Mouse (Mus musculus): Measurements from ENCODE around the gene Kctd12b. TPM values are rescaled to one million over a fixed set of nuclear protein-coding genes. Genes with fewer than 3 reads are reported as not detected.

Gene Kctd12b
- polyA plus RNA-seq, 1 experiment from 2014 or later: 10.2 TPM

DNA sequence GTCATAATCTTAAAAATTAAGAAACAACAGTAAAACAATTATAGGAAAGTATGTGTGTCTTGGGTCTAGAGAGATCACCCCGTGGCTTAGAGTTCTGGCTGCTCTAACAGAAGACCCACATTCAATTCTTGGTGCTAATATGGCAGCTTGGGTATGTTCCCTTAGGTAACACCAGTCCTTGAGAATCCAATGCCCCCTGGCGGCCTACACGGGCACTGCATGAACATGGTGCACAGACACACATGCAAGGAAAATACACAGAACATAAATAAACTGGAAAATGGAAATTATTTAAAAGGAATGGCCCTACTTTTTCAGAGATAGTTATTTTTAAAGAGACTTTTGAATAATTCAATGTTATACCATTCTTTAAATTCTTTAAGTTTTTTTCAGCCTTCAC, 55.6 kb downstream of the Kctd12b start:
- Histone ChIP-seq H3K27ac (no peak overlapping the region), H3K36me3 (no peaks in the 10 kb centered on the region), H3K9ac (no peak overlapping the region), H3K4me1 (no peaks in the 10 kb centered on the region), H3K4me2 (replicated peaks) (no peak overlapping the region), H3K9me3 (no peaks in the 10 kb centered on the region), H3K4me3 (no peak overlapping the region), H3K27me3 (no peaks in the 10 kb centered on the region)
- no peak for ATAC-seq (ENCODE audit: insufficient number of reproducible peaks, insufficient read depth, low FRiP score, low TSS enrichment)
- WGBS: 68% methylated on average over 3 of the region's 3 CpGs

GRCm38 (mm10) chrX:153636247-153636646, 59.9 kb downstream of the Kctd12b start:
- 3% methylated on average over 1 of the region's 1 CpGs for WGBS
- no peaks in the 10 kb centered on the region for H3K9me3 ChIP-seq
- no peaks in the 10 kb centered on the region for H3K27me3 ChIP-seq
- H3K4me2 ChIP-seq (replicated peaks): no peak overlapping the region
- H3K27ac ChIP-seq: no peak overlapping the region
- H3K9ac ChIP-seq: no peak overlapping the region
- no peaks in the 10 kb centered on the region for H3K36me3 ChIP-seq
- ATAC-seq (ENCODE audit: insufficient number of reproducible peaks, insufficient read depth, low FRiP score, low TSS enrichment): no peak
- H3K4me1 ChIP-seq: no peaks in the 10 kb centered on the region
- H3K4me3 ChIP-seq: no peak overlapping the region

Other genes starting within 250 kb of the Kctd12b start
- gene Ubqln2, start 198.2 kb downstream of the Kctd12b start, polyA plus RNA-seq (2016; fragmentation: Nextera tagmentation; extraction: Ambion mirVana): 29.3 and 31.0 TPM in 2 replicates
- gene Cypt3, start 137.8 kb downstream of the Kctd12b start, polyA plus RNA-seq (2016; fragmentation: Nextera tagmentation; extraction: Ambion mirVana): not detected in 2 replicates
- gene Nbdy, start 27.2 kb upstream of the Kctd12b start, polyA plus RNA-seq (2016; fragmentation: Nextera tagmentation; extraction: Ambion mirVana): 107 and 108 TPM in 2 replicates
- 40.7 and 44.2 TPM in 2 replicates for gene Spin2c, start 135.8 kb upstream of the Kctd12b start, polyA plus RNA-seq (2016; fragmentation: Nextera tagmentation; extraction: Ambion mirVana)